Mouse (Mus musculus): ENCODE measurements at regions not wholly inside any gene's neighbourhood (a gene's known extent, or its start where the extent isn't known, plus 50 kb on each side); places are given as distances from the start of the nearest gene placed in this dataset.

DNA sequence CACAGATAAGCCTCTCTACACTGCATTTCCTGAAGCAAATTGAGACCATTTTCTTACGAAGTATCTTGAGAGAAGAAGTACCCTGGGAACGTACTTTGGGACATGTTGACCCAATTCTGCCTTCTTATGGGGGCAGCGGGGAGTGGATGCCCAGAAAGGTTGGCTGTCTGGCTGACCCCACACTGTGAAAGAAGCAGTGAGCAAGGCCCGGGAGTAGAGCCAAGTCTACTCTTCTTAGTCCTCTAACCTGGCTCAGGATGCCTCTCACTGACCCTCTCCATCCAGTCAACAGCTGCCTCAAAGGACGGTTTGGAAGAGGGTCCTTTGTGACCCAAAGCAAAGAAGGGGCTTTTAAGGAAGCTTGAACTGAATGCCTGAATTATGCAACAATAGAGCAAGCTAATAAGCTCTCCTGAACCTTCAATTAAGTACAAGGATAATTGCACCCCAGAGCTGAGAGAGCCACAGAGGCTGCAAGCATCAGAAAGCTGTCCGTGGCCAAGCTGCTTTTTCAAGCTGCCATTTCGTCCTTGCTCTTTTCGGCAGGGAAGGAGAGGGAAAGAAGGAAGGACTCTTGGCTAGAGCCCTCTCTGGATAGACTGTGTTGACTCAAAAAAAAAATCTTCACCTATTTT, 70.3 kb downstream of the Pctp start:
- DNase-seq (ENCODE audit: low spot score in 2 of 2): no peak

DNA sequence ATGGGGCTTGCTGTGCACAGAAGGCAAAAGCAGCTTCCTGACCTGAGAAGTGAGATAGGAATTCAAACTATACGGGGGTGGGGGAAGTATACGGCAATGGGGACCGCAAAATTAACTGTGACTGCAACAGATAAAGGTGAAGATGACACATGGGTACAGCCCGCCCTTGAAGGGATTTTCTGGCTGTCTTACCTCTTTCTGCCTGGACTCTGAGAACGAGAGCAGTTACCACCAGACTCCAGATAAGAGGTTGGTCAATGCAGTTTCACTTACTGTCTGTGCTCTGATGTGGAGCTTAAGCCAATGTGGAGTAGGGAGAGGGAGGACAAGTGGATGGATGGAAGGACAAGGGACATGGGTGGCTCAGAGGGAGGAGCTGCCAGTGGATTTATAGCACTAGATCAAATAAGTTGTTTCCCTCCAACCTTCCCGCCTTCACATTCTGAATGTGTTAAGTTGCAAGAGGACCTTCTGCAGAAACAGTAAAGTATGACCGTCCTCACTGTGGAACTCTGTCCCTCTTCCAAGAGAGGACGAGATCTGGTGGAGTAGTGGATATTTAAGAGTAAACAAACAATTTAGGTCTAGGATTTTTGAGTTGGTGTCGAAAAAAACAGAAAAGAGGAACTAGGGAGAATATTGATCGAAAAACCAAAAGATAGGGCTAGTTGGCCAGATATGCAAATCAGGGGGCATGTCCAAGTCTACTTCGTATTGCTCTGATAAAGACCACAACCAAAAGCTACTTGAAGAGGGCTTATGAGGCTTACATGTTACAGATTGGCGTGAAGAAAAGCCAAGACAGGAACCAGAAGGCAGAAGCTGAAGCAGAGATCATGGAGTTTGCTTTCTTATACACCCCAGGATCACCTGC, 73.3 kb downstream of the Pctp start:
- no peak for DNase-seq (ENCODE audit: low spot score in 2 of 2)

DNA sequence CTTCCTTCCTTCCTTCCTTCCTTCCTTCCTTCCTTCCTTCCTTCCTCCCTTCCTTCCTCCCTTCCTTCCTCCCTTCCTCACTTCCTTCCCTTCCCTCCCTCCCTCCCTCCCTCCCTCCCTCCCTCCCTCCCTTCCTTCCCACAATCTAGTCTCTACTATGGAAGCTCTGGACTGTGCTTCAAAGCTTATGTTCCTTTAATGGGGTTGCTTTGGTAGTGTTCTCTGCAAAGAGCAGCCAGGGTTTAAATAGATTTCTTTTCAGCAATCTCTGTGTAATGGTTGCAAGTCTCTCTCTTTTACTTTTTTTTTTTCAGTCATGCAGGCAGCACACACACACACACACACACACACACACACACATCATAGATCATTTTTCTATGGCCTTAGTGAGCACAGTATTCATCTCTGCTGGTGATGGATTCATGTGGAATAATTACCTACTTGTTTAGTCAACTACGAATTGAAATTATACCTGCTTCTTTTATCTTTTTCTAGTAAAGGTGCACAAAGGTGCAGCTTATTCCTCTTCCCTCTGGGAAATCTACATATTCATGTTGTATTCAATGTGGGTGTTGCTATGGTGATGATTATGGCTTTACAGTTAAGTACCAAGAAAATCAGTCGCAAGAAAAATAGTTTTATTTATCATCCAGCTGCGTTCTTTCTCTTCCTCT, 75.1 kb downstream of the Pctp start:
- no peak for DNase-seq (ENCODE audit: low spot score in 2 of 2)

DNA sequence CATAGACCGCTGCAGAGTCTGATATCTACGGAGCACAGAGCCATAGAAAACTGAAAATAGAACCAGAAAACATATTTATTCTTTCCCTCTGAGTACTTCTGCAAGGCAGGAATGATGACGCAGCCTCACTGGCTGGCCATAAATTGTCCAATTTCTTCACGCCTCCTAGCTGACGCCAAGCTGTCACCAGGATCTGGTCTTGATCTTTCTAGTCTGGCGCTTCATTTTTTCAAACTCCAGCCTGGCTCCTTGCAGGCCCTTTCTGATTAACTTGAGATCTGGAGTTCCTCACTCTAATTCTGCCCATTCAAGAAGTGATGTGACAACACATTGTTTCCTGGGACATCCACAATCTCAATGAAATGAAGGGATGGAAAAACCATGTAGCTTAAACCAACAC, 80.1 kb downstream of the Pctp start:
- no peak for DNase-seq (ENCODE audit: low spot score in 2 of 2)

DNA sequence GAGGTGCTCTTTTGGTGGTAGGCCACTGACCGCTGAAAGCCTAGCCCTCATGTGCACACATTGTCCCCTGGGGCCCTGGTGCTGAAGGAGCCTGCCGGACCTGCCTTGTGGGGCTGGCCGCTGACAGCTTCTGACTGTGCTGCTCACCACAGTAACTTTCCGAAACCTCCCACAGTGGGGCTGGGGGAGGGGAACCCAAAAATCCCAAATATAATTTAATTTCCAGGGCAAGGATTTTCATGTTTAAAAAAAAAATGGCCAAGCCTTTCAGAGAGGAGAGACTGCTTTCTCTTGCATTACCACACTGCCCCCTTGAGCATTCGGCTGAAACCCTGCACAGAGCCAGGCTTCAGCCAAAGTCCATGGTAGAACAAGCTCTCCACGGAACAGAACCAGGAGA, 81.5 kb downstream of the Pctp start:
- DNase-seq (ENCODE audit: low spot score in 2 of 2): peak in 1 of 2 experiments; percentile 4

DNA sequence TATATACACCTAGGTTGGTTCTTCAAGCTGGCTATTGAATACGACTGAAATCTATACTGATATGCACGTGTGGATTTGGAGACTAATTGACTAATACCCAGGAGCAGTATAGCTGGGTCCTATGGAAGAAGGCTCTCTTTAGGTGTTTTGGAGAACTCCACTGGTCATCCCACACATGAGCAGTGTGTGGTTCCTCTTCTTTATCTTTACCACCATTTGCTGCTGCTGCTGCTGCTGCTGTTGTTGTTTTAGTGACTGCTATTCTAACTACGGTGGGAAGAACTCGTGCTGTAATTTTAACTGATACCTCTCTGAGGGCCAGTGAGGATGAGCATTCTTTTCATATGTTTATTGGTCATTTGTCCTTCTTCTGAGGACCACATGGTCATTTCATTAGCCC, 86.9 kb downstream of the Pctp start:
- no peak for DNase-seq (ENCODE audit: low spot score in 2 of 2)

DNA sequence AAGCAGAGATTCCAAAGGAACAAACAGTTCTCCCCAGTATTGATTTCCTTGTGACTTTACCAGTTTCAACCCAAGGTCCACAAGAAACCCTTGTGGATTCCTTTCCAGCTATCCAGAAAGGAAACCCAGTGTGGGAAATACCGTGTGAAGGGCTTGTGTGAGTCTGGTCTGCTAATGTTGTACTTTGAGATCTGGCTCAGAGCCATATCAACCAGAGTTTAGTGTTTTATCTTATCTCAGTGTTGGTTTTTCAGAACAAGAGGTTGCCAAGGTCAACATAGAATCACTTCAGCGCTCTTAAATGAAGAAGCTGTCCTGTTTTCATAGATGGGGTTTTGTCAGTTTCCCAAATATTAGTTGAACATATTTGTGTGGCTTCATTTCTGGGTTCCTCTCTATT, 88.1 kb downstream of the Pctp start:
- DNase-seq (ENCODE audit: low spot score in 2 of 2): no peak

DNA sequence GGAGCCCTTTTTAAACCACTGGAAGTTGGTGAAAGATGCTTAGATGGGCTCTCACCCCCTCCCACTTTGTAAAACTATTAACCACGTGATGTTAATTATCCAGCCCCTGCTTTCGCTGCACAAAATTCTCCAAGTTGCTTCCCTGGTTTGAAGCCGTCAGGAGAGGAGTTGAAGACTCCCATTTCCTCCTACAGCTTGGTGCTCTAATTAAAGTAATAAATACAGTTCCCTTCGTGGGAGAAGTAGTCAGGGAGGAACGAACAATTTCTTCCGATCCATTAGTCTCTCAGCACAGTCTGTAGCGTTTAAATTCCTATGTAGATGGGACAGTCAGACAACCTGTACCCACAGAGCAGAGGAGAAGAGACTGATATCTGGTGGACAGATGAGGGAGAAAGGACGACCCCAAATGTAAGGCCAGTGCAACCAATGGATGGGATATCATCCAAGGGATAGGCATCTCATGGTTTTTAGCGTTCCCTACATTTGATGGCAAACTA, 101.4 kb downstream of the Pctp start:
- no peak for DNase-seq (ENCODE audit: low spot score in 2 of 2)

DNA sequence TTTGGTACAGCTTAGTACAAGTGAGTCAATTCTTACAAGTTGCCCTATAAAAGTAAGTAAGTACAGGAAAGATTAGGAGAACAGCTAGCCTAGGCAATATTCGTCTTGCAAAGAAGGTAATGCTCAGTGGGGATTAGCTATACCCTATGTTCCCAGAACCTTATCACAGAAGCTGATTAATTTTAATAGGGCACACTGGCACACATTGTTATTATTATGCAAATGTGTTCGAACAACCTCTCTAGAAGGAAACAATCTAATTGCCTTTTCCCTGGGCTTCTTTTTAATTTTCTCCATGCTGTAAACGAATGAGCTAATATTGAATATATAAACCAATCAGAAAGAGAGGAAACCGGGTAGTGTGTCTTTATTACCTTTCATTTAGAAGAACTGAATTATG, 104.2 kb downstream of the Pctp start:
- DNase-seq (ENCODE audit: low spot score in 2 of 2): no peak

DNA sequence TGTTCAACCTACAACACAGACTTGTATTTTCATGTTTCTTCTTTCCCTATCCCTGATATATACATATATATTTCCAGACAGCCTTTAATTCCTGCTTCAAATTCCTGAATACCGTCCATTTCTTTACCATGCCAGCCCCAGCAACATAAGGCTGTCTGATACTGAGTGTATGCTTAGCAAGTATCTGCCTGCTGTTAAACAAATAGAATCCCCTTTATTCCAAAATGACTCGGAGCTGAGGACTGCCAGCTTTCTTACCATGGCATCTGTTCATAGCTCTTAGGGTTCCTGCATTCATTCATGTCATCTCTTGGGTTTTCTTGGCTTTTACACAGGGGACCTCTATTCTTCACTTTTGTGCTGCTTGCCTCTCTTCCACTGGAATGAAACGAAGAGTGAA, 105.8 kb downstream of the Pctp start:
- no peak for DNase-seq (ENCODE audit: low spot score in 2 of 2)

DNA sequence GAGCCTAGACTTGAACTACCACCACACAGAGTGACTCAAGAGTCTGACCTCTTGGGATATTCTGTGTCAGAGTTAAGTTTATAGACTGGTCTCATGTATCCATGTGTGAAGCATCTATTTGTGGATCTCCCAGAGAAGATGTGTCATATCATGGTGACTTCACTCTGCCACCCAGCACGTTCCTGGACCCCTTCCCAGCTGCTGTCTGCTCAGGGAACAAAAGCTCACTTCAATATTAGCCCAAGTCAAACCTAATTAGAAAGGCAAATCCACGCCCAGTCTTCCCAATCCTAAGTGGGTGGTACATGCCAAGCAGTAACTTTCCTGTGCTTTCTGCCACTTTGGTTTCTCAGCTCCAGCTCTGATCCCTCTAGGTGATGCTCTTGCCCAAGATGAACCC, 94.1 kb upstream of the Ankfn1 start:
- no peak for DNase-seq (ENCODE audit: low spot score in 2 of 2)

DNA sequence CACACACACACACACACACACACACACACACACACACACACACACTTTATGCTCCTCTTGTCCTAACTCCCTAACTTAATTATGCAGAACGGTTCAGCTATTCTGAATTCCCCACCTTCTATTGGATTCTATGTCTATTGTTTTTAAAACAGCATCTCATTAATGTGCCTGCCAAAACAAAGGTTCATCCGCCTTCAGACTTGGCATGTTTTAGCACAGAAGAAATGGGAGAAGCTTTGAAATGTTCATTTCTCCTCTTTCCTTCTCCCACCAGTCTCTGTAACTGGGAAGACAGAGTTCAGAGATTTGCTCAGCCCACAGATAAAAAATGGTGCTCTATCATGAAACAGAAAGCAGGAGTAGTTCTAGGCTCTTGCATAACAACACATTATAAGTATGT, 90.1 kb upstream of the Ankfn1 start:
- DNase-seq (ENCODE audit: low spot score in 2 of 2): no peak

DNA sequence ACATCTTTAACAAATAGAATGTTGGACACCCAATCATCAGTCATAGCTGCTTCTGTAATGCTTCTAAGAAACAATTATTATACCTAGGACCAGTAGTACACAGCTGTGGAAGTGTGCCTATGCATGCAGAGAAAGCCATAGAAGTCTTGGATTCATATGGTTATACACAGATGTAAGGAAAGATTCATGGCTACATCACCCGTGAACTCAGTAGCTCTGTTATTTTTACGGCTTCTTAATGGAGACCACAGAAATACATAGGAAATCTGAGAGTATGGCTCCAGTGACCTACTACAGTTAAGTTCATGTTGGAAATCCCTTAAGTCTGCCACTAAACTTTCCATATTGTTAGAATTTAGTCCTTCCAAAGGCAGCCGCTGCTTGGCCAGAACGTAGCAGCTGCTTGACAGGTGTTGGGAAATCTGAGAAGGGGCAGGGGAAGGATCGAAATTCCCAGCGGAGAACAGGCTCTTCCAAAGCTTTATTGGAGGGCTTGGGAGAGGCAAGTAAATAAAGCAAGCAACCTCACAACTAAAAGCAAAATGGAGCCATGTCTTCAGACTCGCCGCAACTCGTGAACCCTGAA, 78.8 kb upstream of the Ankfn1 start:
- no peak for DNase-seq (ENCODE audit: low spot score in 2 of 2)

DNA sequence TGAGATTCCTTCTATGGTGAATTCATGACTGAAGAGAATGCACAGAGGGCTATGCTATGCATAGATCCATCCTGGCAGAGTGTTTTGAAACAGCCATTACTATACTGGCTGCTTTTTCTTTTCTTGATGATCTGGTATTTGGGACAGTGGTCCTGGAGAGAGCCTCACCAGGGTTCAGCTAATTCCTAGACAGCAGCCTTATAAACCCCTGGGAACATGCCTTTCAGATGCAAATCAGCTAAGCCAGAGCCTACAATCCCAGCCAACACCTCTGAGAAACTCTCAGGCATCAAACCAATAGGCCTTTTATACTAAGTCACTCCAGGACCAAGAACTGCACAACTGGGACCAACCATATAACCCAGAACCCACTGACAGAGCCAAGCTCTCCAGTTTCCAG, 64.4 kb upstream of the Ankfn1 start:
- no peak for DNase-seq (ENCODE audit: low spot score in 2 of 2)

DNA sequence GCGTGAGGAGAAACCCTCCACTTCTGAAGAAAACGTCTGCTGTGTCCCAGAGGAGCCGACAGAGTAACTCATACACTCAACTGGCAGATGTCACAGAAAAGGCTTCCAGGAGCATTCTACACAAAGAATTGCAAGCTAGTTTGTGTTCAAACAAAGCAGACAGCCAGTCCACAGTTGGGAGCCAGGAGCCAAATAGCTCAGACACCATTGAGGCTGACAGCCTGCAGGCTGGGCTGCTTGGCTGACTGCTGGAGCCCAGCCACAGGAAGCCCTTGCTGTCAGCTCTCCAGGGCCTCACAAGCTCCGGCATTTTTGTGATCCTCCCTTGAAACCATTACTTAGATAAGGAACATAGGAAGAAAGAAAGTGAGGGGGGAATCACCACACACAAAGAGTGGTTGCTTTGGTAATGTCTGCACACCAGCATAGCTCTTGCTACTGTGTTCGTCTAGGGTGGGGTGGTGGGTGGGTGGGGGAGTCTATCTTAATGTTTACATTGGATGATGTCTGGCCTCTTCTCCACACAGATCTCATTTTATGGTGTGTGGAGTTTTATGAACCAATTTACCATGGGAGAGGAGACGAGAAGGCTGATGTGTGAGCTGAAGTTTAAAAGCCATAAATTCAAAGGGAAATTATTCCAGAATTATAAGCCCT, 62.3 kb upstream of the Ankfn1 start:
- DNase-seq (ENCODE audit: low spot score in 2 of 2): no peak

DNA sequence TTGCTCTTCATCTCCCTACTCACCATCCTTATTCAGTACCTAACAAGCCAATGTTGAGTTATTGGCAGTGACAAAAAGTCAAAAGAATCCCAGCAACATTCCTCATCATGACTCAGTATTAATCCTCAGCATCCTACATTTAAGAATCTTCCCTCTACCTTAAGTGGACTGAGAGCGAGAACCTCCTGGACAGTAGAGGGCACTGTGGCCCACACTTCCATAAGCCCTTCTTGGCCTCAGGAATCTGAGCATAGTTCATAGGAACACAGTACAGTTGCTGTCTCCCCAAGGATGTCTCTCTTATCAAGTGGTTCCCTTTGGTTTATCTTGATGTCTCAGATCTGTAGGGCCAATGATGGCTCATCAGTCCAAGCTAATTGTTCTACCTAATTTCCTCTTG, 60.5 kb upstream of the Ankfn1 start:
- no peak for DNase-seq (ENCODE audit: low spot score in 2 of 2)

DNA sequence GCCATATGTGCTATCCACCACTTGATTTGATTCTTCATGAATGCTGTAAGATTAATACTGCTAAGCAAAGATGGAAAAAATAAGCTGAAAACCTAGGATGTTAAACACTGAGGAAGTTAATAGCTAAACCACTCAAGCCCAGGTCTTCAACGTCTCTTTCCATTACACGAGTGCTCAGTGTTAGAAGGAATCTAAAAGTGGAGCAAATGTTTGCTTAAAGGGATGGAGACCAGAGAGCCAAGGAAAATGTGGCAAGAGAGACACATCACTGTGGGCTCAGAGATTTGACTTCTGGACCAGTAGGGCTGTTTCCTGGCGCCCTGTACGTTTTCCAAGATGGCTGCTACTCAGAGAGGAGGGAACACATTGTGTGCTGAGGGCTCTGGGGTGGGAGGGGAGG, 59.4 kb upstream of the Ankfn1 start:
- no peak for DNase-seq (ENCODE audit: low spot score in 2 of 2)

DNA sequence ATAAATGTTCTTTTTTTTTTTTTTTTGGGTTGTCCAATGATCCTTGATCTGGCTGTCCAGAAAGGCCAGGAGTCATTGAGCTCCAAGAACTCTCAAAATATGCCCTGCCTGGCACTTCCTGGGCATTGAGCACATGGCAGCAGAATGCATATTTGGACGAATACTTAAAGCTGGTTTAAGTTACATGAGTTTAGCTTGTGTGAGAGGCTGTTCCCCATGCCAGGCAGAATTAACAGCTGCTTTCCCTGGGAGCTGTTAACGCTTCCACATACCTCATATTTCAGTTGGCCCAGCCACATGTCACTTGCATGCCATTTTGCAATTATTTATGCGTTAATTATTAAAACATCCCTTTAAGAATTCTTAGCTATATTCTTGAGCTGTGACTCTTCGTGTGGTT, 56.6 kb upstream of the Ankfn1 start:
- DNase-seq (ENCODE audit: low spot score in 2 of 2): no peak

DNA sequence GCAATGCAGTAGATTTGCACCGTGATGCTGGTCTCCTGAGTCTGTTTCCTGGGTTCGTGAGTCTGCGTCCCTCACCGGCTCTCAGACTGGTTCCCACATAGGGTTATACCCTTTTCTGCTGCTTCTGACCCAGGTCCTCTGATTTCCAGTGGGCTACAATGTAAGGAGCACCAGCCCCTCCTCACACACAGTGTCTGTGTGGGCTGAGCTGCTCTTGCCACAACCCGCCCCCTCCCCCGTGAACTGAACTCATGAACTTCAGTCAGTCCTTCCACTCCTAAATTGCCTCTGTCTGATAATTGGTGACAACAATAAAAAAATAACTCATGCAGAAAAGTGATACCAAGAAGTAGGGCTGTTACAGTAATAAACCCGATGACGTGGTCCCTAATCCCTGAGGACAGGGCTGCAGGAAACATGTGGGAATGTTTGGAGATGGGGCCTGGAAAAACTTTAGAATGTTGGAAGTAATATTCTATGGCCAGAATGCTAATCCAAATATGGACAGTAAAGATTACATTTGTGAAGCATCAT, 54.2 kb upstream of the Ankfn1 start:
- no peak for DNase-seq (ENCODE audit: low spot score in 2 of 2)
